Mouse (Mus musculus) heart, adult 11 months (tissue): ENCODE measurements around the gene Ociad1.

Source experiments
- DNase-seq: peaks from one replicate; pipeline ENCODE4 v3.0.0; 2022

Ociad1 gene

DNA sequence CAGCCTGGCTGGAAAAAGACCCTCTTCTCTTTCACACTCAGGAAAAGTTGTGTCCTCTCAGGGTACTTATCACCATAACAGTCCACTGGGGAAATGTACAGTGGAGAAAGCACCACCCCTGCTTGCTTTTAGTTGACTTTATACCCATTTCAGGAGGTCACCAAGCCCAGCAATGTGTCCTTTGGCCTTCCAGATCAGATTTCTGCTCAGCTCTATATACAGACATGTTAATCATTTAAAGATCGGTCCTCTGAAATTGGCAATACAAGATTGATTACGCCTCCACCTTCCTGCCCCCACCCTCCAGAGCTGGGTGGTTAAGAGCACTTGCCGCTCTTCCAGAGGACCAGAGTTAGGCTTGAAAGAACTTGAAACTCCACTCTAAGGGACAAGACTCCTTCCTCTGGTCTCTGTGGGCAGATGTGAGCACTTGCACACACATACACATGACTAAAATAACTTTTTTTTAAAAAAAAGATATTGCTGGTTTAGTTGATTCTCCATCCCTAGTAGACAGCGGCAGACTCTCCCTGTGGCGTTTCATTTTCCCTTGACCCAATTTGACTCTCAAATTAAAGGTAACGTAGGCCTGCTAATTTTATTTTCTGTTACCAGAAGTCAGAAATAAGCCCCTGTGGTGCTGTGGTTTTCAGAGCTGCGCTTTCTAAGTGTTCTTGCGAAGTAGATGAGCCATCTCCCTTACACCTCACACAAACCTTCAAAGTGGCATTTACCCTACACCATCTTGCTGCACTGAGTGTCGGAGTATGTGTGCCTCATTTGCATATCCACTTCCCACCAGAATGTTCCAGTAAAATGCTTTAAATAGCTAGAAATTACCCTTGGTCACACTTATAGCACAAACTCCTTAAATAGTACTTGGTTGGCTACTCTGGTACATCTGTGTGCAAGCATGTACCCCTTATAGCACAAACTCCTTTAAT is 47.5 kb downstream of the Ociad1 start:
- no peak for DNase-seq

- DNase-seq: no peak
Observed at GRCm38 (mm10) chr5:73340723-73341235, 48.2 kb downstream of the Ociad1 start, which contains the start of gene Ociad2. Ociad2 (minus strand) TSS chr5:73341028.

- no peak for DNase-seq
Observed at GRCm38 (mm10) chr5:73342701-73343355, 50.2 kb downstream of the Ociad1 start.

DNA sequence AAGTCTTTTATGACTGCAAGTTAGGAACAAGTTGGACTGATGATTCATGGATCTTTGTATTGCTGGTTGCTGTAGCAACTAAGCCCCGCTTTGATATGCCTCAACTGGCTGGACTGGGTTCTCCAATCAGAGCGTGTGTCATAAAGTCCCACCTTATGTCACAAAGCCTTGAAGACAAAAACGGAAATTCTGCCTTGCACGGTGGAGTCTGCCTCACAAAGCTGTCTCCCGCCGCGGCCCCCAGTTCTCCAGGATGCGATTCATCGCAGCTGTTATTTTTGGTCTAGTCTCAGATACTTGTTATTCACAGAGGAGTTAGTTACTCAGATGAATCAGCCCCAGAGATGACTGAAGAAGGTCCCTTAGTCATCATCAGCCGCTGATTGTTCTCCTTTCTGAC is 51.7 kb downstream of the Ociad1 start:
- DNase-seq: peak; percentile 92

DNA sequence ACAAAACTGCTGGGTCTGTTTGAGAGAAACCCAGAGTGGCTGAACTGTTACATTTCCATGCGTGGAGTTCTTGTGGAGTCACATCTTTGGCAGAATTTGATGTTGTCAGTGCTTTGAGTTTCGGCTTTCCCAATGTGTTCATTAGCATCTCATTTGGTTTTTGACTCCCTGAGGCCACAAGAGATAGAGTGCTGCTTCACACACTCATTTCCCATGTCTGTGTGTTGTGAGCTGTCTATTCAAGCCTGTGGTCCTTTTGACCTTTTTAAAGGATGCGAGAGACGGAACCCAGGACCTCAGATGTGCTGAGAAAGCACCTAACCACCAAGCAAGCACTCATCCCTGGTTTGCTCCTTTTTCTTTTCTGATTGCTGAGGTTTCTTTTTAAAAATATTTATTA is 52.7 kb downstream of the Ociad1 start:
- DNase-seq: no peak

- no peak for DNase-seq
Observed at GRCm38 (mm10) chr5:73349514-73349913, 56.9 kb downstream of the Ociad1 start.

GRCm38 (mm10) chr5:73351796-73352195 is 59.2 kb downstream of the Ociad1 start:
- DNase-seq: no peak

- no peak for DNase-seq
Observed at GRCm38 (mm10) chr5:73353519-73353918, 60.9 kb downstream of the Ociad1 start.

DNA sequence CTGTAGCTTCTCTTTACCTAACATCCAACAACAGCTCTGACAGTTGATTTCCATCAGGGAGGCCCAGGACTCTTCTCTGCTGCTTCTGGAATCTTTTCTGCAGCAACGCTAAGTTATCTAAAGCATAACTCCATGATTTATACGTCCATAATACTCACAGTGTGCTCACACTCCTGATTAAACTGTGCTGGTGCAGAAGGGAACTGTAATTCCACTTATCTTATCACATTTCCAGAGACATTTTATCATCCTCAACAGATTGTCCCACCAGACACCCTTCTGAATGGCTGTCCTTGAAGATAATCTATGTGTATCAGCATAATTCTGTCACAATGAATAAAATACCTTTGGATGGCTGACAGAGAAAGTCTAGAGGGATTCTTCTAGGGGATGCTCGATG is 61.4 kb downstream of the Ociad1 start:
- no peak for DNase-seq

DNA sequence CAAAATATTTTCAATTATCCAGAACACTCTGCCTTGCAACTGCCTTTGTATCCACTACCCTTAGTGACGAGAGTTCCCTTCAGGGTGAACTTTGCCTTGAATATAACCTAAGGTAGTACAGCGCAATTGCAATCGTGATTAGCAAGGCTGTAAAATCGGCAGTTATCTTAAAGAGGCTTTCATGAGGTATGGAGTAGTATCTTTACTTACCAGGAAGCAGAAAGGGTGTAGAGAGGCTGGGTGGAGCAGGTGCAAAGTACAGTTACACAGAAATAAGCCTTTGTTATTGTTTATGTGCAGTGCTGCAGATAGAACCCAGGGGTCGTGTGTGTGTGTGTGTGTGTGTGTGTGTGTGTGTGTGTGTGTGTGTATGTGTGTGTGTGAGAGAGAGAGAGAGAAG is 62.8 kb downstream of the Ociad1 start:
- DNase-seq: no peak

DNA sequence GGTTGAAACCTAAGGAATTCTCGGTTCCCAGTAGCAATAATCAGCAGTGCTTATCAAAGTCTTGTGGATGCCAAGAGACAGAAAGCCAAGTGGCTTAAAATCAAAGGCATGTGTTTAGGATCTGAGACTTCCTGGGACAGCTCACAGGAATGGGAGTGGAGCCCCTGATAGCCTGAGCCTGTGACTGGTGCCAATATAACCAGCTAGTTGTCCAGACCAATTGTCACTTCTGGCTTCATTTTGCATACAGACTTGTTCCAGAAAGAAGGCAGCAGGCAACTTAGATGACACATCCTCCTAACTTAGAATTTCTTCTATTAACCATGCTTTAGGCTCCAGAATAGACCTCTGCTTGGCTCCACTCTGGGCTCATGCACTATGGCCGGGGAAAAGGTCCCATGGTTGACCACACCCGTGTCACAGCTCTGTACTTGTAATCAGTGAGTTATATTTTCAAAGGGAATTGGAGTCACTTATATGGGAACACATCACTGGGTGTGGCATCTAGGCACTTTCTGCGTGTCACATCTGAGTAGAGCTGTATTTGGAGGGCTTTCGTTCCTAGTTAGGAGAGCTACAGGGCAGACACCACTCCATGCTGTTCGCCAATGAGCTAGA is 66.7 kb downstream of the Ociad1 start:
- DNase-seq: peak; percentile 91

GRCm38 (mm10) chr5:73359752-73360141 is 67.2 kb downstream of the Ociad1 start:
- no peak for DNase-seq

DNA sequence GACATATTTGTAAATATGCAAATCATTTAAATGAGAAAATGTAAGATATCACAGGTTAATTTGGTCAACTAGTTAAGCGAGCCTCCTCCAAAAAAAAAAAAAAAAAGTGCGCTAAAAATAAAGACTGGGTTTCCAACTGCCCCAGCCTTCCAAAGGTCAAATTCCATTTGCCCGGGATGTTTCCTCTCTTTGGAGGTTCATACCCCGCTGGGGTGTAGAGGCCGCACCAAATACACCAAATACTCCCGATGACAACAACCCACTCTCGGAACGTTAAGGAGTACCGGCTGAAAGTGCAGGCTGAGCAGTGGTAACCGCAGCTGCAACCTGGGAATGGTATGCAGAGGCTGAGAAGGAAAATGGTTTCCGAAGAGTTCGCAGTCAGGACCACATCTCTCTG is 67.7 kb downstream of the Ociad1 start:
- DNase-seq: no peak

DNA sequence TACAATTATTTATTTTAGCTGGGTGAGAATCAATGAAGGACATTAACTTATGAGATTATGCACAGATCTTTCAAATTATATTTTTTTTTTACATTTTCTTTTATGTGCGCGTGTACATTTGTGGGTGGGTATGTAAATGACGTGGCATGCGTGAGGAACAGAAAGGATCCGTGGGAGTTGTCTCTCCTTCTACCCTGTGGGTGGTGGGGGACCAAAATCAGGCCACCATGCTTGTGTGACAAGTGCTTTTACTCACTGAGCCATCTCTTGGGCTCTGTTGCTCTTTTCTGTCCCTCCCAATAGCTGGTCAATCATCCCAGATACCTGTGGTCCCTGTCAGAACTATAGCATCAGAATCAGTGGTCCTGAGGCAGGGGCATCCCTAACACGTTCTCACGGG is 69.8 kb downstream of the Ociad1 start:
- DNase-seq: no peak

- DNase-seq: no peak
Observed at GRCm38 (mm10) chr5:73362791-73363190, 70.2 kb downstream of the Ociad1 start.
